Mouse (Mus musculus): ENCODE results near the gene Tmem251. TPM values are rescaled to one million over a fixed set of nuclear protein-coding genes. Genes with fewer than 3 reads are reported as not detected.

The Tmem251 gene
- total RNA-seq, 1 experiment, result 4.0 TPM

GRCm38 (mm10) chr12:102729855-102730797 is 13.4 kb upstream of the Tmem251 start:
- in situ Hi-C loops (cut with MboI; ENCODE audit: low sequenced_read_pairs in 2 of 2, unreplicated experiment in 2 of 2), result loop anchor here (10.0 to 25.0 kb wide), 2 partner anchors 218 to 225 kb away; no protein-coding TSS in a partner anchor
- Histone ChIP-seq H3K9me3 (ENCODE audit: control insufficient read depth, insufficient read depth, low read depth, low read length) (no peaks in the 10 kb centered on the region), H3K4me1 (ENCODE audit: control insufficient read depth in 2 of 2, insufficient read depth in 2 of 2, low read length in 2 of 2, poor library complexity in 1 of 2) (peaks cover 14 to 22% of the 10 kb centered on the region in 2 experiments), H3K36me3 (ENCODE audit: control insufficient read depth, insufficient read depth, low read length, poor library complexity, severe bottlenecking) (no peaks in the 10 kb centered on the region; the same call in 1 of the 2 replicates), H3K4me3 (ENCODE audit: insufficient read depth in 1 of 2, low read depth in 1 of 2, low read length in 2 of 2, poor library complexity in 1 of 2, severe bottlenecking in 1 of 2) (peak overlapping the region; percentile 38 to 41), H3K27ac (ENCODE audit: insufficient read depth, low read depth, low read length, poor library complexity, severe bottlenecking) (peak overlapping the region; percentile 98), H3K9ac (ENCODE audit: insufficient read depth, low read depth, low read length, poor library complexity, severe bottlenecking) (peak overlapping the region; percentile 66)
- TF ChIP-seq ZC3H11A (IDR thresholded peaks at IDR 0.05; ENCODE audit: borderline replicate concordance, low read depth, low read length), result no peak
- TF ChIP-seq ZNF384 (IDR thresholded peaks at IDR 0.05; ENCODE audit: low read depth, low read length), result no peak
- TF ChIP-seq CHD2 (IDR thresholded peaks at IDR 0.05; ENCODE audit: low read depth, low read length), result peak; percentile 38; the same call in 1 of the 2 replicates
- no peak for TF ChIP-seq HCFC1 (IDR thresholded peaks at IDR 0.05; ENCODE audit: borderline replicate concordance, insufficient read depth, low read length)
- TF ChIP-seq MAFK (IDR thresholded peaks at IDR 0.05; ENCODE audit: insufficient read depth, low read depth, low read length), result no peak
- DNase-seq (ENCODE audit: low read depth, low spot score), result peak; percentile 99

DNA sequence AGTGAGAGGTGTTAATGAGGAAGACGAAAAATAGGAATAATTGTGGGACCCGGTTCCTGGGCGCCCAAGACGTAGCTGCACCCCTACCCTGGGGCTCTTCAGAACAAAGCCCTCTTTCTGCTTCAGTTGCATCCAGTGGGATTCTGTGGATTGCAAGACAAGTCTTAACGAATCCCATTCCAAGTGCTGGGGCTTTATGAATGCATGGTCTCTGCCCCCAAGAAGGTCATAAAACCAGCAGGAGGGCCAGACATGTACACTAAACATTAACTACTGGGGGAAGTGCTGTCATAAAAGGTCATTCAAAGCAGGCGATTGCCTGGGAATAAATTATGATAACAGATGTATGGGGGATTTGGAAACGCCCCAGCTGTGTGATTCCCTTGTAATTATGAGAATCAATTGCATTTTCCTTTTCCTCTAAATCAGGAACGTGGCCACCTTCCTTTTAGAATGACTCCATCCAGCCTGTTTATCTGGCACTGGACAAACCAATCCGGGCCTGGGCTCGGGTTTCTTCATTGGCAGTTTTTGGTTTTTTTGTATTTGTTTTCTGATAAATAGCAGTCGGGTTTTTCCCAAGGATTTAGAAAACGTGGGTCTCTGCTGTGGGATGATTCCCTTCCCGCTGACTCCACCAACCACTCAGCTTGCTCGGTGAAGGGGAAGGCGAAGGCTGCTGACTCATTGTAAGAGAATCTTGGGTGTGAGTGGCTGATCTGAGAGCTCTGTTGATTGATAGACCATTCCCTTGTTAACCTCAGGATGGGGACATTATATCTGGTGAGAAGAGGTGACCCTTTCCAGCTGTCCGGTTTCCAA is 12.6 kb upstream of the Tmem251 start:
- Histone ChIP-seq H3K9ac (ENCODE audit: insufficient read depth, low read depth, low read length, poor library complexity, severe bottlenecking) (peak overlapping the region; percentile 14; the same call in 1 of the 2 replicates), H3K27ac (ENCODE audit: insufficient read depth, low read depth, low read length, poor library complexity, severe bottlenecking) (peak overlapping the region; percentile 94), H3K4me1 (ENCODE audit: control insufficient read depth in 2 of 2, insufficient read depth in 2 of 2, low read length in 2 of 2, poor library complexity in 1 of 2) (peaks cover 12 to 14% of the 10 kb centered on the region in 2 experiments), H3K4me3 (ENCODE audit: insufficient read depth in 1 of 2, low read depth in 1 of 2, low read length in 2 of 2, poor library complexity in 1 of 2, severe bottlenecking in 1 of 2) (peak overlapping the region in 1 of 2 experiments; percentile 41; a peak in 2 of 4 replicates), H3K9me3 (ENCODE audit: control insufficient read depth, insufficient read depth, low read depth, low read length) (no peaks in the 10 kb centered on the region), H3K36me3 (ENCODE audit: control insufficient read depth, insufficient read depth, low read length, poor library complexity, severe bottlenecking) (no peaks in the 10 kb centered on the region; the same call in 1 of the 2 replicates)
- peak; percentile 67 for TF ChIP-seq MAFK (IDR thresholded peaks at IDR 0.05; ENCODE audit: insufficient read depth, low read depth, low read length)
- TF ChIP-seq CHD2 (IDR thresholded peaks at IDR 0.05; ENCODE audit: low read depth, low read length), result no peak
- TF ChIP-seq ZC3H11A (IDR thresholded peaks at IDR 0.05; ENCODE audit: borderline replicate concordance, low read depth, low read length), result no peak
- TF ChIP-seq HCFC1 (IDR thresholded peaks at IDR 0.05; ENCODE audit: borderline replicate concordance, insufficient read depth, low read length), result no peak
- TF ChIP-seq ZNF384 (IDR thresholded peaks at IDR 0.05; ENCODE audit: low read depth, low read length), result no peak
- in situ Hi-C loops (cut with MboI; ENCODE audit: low sequenced_read_pairs in 2 of 2, unreplicated experiment in 2 of 2), result loop anchor here in 1 of 2 experiments (25.0 kb wide), 1 partner anchor 219 kb away; no protein-coding TSS in a partner anchor
- no peak for DNase-seq (ENCODE audit: low read depth, low spot score)

- TF ChIP-seq ZC3H11A (IDR thresholded peaks at IDR 0.05; ENCODE audit: borderline replicate concordance, low read depth, low read length) (peak; percentile 67; the same call in 1 of the 2 replicates), MAFK (IDR thresholded peaks at IDR 0.05; ENCODE audit: insufficient read depth, low read depth, low read length) (no peak)
- DNase-seq (ENCODE audit: low read depth, low spot score), result peak; percentile 79
- H3K4me3 ChIP-seq (ENCODE audit: insufficient read depth in 1 of 2, low read depth in 1 of 2, low read length in 2 of 2, poor library complexity in 1 of 2, severe bottlenecking in 1 of 2), result no peak overlapping the region
- no peak overlapping the region for H3K9ac ChIP-seq (ENCODE audit: insufficient read depth, low read depth, low read length, poor library complexity, severe bottlenecking)
- in situ Hi-C loops (cut with MboI; ENCODE audit: low sequenced_read_pairs in 2 of 2, unreplicated experiment in 2 of 2), result loop anchor here in 1 of 2 experiments (25.0 kb wide), 1 partner anchor 221 kb away; no protein-coding TSS in a partner anchor
- no peaks in the 10 kb centered on the region; the same call in 1 of the 2 replicates for H3K36me3 ChIP-seq (ENCODE audit: control insufficient read depth, insufficient read depth, low read length, poor library complexity, severe bottlenecking)
- no peaks in the 10 kb centered on the region for H3K9me3 ChIP-seq (ENCODE audit: control insufficient read depth, insufficient read depth, low read depth, low read length)
- H3K27ac ChIP-seq (ENCODE audit: insufficient read depth, low read depth, low read length, poor library complexity, severe bottlenecking), result no peak overlapping the region
- peaks cover 10 to 12% of the 10 kb centered on the region in 2 experiments; a peak in 3 of 4 replicates for H3K4me1 ChIP-seq (ENCODE audit: control insufficient read depth in 2 of 2, insufficient read depth in 2 of 2, low read length in 2 of 2, poor library complexity in 1 of 2)
Measured at GRCm38 (mm10) chr12:102733381-102733780, 10.2 kb upstream of the Tmem251 start.

DNA sequence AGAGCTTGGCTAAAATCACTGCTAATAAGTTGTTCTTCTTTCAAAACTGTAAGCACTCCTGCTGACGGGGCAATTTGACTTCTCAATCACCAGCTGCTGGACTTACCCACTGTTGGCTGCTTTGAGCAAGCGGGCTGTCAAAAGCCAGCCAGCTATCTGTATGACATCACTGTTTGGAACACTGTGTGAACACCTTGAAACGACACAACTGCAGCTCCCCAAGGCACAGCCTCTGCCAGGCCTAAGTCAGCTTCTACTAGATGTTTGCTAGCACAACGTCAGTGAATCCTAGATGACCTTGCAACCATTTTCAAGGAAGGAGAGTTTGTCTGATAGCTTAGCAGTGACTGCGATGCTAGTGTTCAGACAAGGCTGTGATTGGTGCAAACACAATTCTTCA is 4.5 kb upstream of the Tmem251 start:
- H3K4me1 ChIP-seq (ENCODE audit: control insufficient read depth in 2 of 2, insufficient read depth in 2 of 2, low read length in 2 of 2, poor library complexity in 1 of 2), result no peaks in the 10 kb centered on the region; a peak in 1 of 4 replicates
- H3K27ac ChIP-seq (ENCODE audit: insufficient read depth, low read depth, low read length, poor library complexity, severe bottlenecking), result no peak overlapping the region
- in situ Hi-C loops (cut with MboI; ENCODE audit: low sequenced_read_pairs in 2 of 2, unreplicated experiment in 2 of 2), result loop anchor here in 1 of 2 experiments (25.0 kb wide), 1 partner anchor 227 kb away; no protein-coding TSS in a partner anchor
- TF ChIP-seq ZC3H11A (IDR thresholded peaks at IDR 0.05; ENCODE audit: borderline replicate concordance, low read depth, low read length) (no peak), MAFK (IDR thresholded peaks at IDR 0.05; ENCODE audit: insufficient read depth, low read depth, low read length) (no peak), CHD2 (IDR thresholded peaks at IDR 0.05; ENCODE audit: low read depth, low read length) (no peak), ZNF384 (IDR thresholded peaks at IDR 0.05; ENCODE audit: low read depth, low read length) (no peak), HCFC1 (IDR thresholded peaks at IDR 0.05; ENCODE audit: borderline replicate concordance, insufficient read depth, low read length) (no peak)
- H3K9me3 ChIP-seq (ENCODE audit: control insufficient read depth, insufficient read depth, low read depth, low read length), result no peaks in the 10 kb centered on the region
- no peaks in the 10 kb centered on the region; the same call in 1 of the 2 replicates for H3K36me3 ChIP-seq (ENCODE audit: control insufficient read depth, insufficient read depth, low read length, poor library complexity, severe bottlenecking)
- no peak overlapping the region for H3K4me3 ChIP-seq (ENCODE audit: insufficient read depth in 1 of 2, low read depth in 1 of 2, low read length in 2 of 2, poor library complexity in 1 of 2, severe bottlenecking in 1 of 2)
- no peak for DNase-seq (ENCODE audit: low read depth, low spot score)
- H3K9ac ChIP-seq (ENCODE audit: insufficient read depth, low read depth, low read length, poor library complexity, severe bottlenecking), result no peak overlapping the region
